Mouse (Mus musculus) cortical plate, adult 2 months (tissue): ENCODE measurements around the gene Arhgap24.

Experiments used
- CTCF ChIP-seq: fragments of 200-500 bp; IDR thresholded peaks from 2 replicates; pipeline ENCODE4 v1.5.1; 2011; ENCODE audit warnings: mild to moderate bottlenecking, control low read depth, low read length; ENCODE audit not compliant: insufficient read depth; ENCODE audit errors: extremely low read depth
- POLR2A ChIP-seq: fragments of 200-500 bp; IDR thresholded peaks from 2 replicates; pipeline ENCODE4 v1.6.1; 2011; ENCODE audit warnings: mild to moderate bottlenecking, low read length, control low read depth; ENCODE audit not compliant: insufficient read depth; ENCODE audit errors: extremely low read depth

GRCm38 (mm10) chr5:102868196-102868595 is 387.0 kb downstream of the Arhgap24 start:
- no peak for TF ChIP-seq POLR2A
- no peak for TF ChIP-seq CTCF
